22 mouse cellular contexts compared by ENCODE assay signal in the genomic region with DNA sequence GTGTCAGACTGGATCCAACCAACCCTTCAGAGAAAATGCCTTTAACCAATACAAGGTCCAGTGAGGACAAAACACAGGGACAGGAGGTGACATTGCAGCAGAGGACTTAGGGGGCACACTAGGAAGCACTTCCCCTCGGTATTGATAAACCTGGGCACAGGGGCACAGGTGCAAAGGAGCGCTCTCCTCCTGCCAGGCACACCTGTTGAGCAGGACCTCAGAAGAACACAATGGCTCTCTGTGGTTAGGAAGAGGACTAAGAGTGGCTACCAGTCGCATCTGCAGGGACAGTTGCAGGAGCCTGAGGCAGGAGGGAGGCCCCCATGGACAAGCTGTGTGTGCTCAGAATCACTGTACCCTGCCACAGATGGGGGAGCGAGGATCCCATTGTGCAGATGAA. TPM values are rescaled to one million over a fixed set of nuclear protein-coding genes. Genes with fewer than 3 reads are reported as not detected.
DNase-seq lines count a peak whose midpoint lies in the region; ATAC-seq and TF ChIP-seq lines count a peak whose summit lies in the region.
"Had no signal": no experiment of that assay in that cellular context is flagged by ENCODE, and none has a peak within 500 bp of the region (broad histone marks: within the 10 kb centered on the region; RNA-seq: fewer than 3 reads in every experiment).

No protein-coding gene starts in this region.

- H3K9ac ChIP-seq in liver, adult 2 months (ENCODE audit: low read depth, low read length), result no peak overlapping the region
- H3K9ac ChIP-seq in CH12.LX (ENCODE audit: insufficient read depth, low read depth), result peak overlapping the region; percentile 42; the same call in 1 of the 2 replicates
- H3K9ac ChIP-seq in liver, embryonic 14.5 days (replicated peaks), result no peak overlapping the region
- H3K9ac ChIP-seq: embryonic facial prominence, embryonic 13.5 days; hindbrain, embryonic 13.5 days; limb, embryonic 13.5 days had no signal

- H3K9me3 ChIP-seq in CH12.LX (replicated peaks; ENCODE audit: low read length), result peaks cover 6% of the 10 kb centered on the region
- no peaks in the 10 kb centered on the region for H3K9me3 ChIP-seq in liver, embryonic 14.5 days (ENCODE audit: control insufficient read depth, low read length)
- H3K9me3 ChIP-seq: embryonic facial prominence, embryonic 13.5 days; hindbrain, embryonic 13.5 days; limb, embryonic 13.5 days had no signal

- in situ Hi-C loops in CH12.LX (cut with MboI; ENCODE audit: low pct_ligation_motif_present, low pct_unique_long_range_greater_than_20kb, low sequenced_read_pairs), result loop anchor here (5.0 kb wide), 1 partner anchor 41 kb away; no protein-coding TSS in a partner anchor

- TF ChIP-seq RAD21 in CH12.LX (IDR thresholded peaks at IDR 0.05; ENCODE audit: low read depth, low read length), result no peak

- no peak for TF ChIP-seq CTCF in liver, adult 2 months (IDR thresholded peaks at IDR 0.05; ENCODE audit: low read depth, low read length)
- TF ChIP-seq CTCF in CH12.LX (conservative IDR thresholded peaks at IDR 0.05 in 1 of 2, IDR thresholded peaks at IDR 0.05 in 1 of 2; ENCODE audit: low read depth in 2 of 2, low read length in 2 of 2), result no peak
- TF ChIP-seq CTCF in liver, embryonic 14.5 days (IDR thresholded peaks at IDR 0.05; ENCODE audit: low read depth), result 0 out of 2 replicates have a peak, but pooled peaks have one; percentile 3

- H3K27ac ChIP-seq in liver, adult 2 months (replicated peaks; ENCODE audit: insufficient read depth, low read depth, low read length), result peak overlapping the region; percentile 30
- peak overlapping the region; percentile 96 for H3K27ac ChIP-seq in CH12.LX (ENCODE audit: insufficient read depth, low read depth)
- H3K27ac ChIP-seq in liver, embryonic 14.5 days, result no peak overlapping the region
- H3K27ac ChIP-seq: embryonic facial prominence, embryonic 13.5 days; hindbrain, embryonic 13.5 days; limb, embryonic 13.5 days had no signal

- H3K4me3 ChIP-seq in liver, adult 2 months (ENCODE audit: insufficient read depth, low read depth, low read length), result no peak overlapping the region
- H3K4me3 ChIP-seq in CH12.LX (replicated peaks in 1 of 3; ENCODE audit: low read depth in 2 of 3, low read length in 2 of 3, poor library complexity in 1 of 3), result peak overlapping the region in 2 of 3 experiments; percentile 21 to 40
- no peak overlapping the region for H3K4me3 ChIP-seq in liver, embryonic 14.5 days (ENCODE audit: insufficient read depth in 1 of 2, low read depth in 2 of 2, low read length in 2 of 2)
- H3K4me3 ChIP-seq: embryonic facial prominence, embryonic 13.5 days; hindbrain, embryonic 13.5 days; limb, embryonic 13.5 days had no signal

- TF ChIP-seq EP300 in CH12.LX (IDR thresholded peaks at IDR 0.05; ENCODE audit: low read length), result no peak; the same call in none of the 2 replicates
- TF ChIP-seq EP300 in liver, embryonic 14.5 days (IDR thresholded peaks at IDR 0.05; ENCODE audit: low read depth), result no peak

- no peaks in the 10 kb centered on the region for H3K79me2 ChIP-seq in liver, adult 2 months (ENCODE audit: control insufficient read depth, insufficient read depth, low read length)
- no peaks in the 10 kb centered on the region for H3K79me2 ChIP-seq in CH12.LX (replicated peaks; ENCODE audit: control insufficient read depth, extremely low read depth, insufficient read depth, poor library complexity, severe bottlenecking)

- H3K36me3 ChIP-seq in liver, adult 2 months (ENCODE audit: control insufficient read depth, insufficient read depth, low read length), result no peaks in the 10 kb centered on the region
- no peaks in the 10 kb centered on the region for H3K36me3 ChIP-seq in CH12.LX (replicated peaks in 1 of 2; ENCODE audit: control insufficient read depth in 1 of 2, insufficient read depth in 1 of 2, low read length in 1 of 2)
- no peaks in the 10 kb centered on the region for H3K36me3 ChIP-seq in liver, embryonic 14.5 days (replicated peaks; ENCODE audit: control insufficient read depth, insufficient read depth, low read depth)
- H3K36me3 ChIP-seq: embryonic facial prominence, embryonic 13.5 days; hindbrain, embryonic 13.5 days; limb, embryonic 13.5 days had no signal

- H3K27me3 ChIP-seq in liver, adult 2 months (ENCODE audit: control insufficient read depth, insufficient read depth, low read length), result no peaks in the 10 kb centered on the region
- H3K27me3 ChIP-seq in CH12.LX (replicated peaks), result no peaks in the 10 kb centered on the region
- H3K27me3 ChIP-seq in liver, embryonic 14.5 days (ENCODE audit: control insufficient read depth, insufficient read depth, low read length), result no peaks in the 10 kb centered on the region
- H3K27me3 ChIP-seq: embryonic facial prominence, embryonic 13.5 days; hindbrain, embryonic 13.5 days; limb, embryonic 13.5 days; Patski had no signal

- H3K4me1 ChIP-seq in liver, adult 2 months (ENCODE audit: control insufficient read depth, insufficient read depth, low read length), result no peaks in the 10 kb centered on the region
- H3K4me1 ChIP-seq in CH12.LX (ENCODE audit: control insufficient read depth in 1 of 2, insufficient read depth in 2 of 2), result peaks cover 23 to 74% of the 10 kb centered on the region in 2 experiments
- H3K4me1 ChIP-seq in liver, embryonic 14.5 days (replicated peaks; ENCODE audit: control insufficient read depth in 2 of 2, insufficient read depth in 2 of 2, low read length in 1 of 2), result peaks cover 9 to 31% of the 10 kb centered on the region in 2 experiments

- no peak for ATAC-seq in liver, embryonic 14.5 days (ENCODE audit: insufficient read depth)
- ATAC-seq: forebrain, embryonic 16.5 days; Patski had no signal

- WGBS in liver, adult 2 months, result 91% methylated on average over 4 of the region's 4 CpGs
- 59% methylated on average over 4 of the region's 4 CpGs for whole genome bisulfite sequencing in liver, embryonic 14.5 days (ENCODE audit: insufficient replicate concordance)

- intact Hi-C loops in left cerebral cortex, postnatal 4 days (cut with DNase I), result no loop called here

- TF ChIP-seq POLR2A in liver, adult 2 months (IDR thresholded peaks at IDR 0.05; ENCODE audit: extremely low read depth, insufficient read depth, low read length), result no peak
- no peak; the same call in 1 of the 2 replicates for TF ChIP-seq POLR2A in CH12.LX (IDR thresholded peaks at IDR 0.05; ENCODE audit: low read depth, low read length)

- DNase-seq in liver, adult 2 months (ENCODE audit: extremely low read depth, low read depth, low spot score), result no peak
- no peak for DNase-seq in liver
- DNase-seq in A20 (ENCODE audit: low read depth, low spot score), result peak; percentile 81
- peak; percentile 43 for DNase-seq in CH12.LX (ENCODE audit: extremely low read depth)
- DNase-seq in liver, embryonic 14.5 days (ENCODE audit: low read depth in 3 of 3, low spot score in 3 of 3), result no peak
- no peak for DNase-seq in left cerebral cortex, postnatal 4 days
- DNase-seq in right cerebral cortex, adult 18-20 months, result no peak
- DNase-seq: adrenal gland, postnatal 10 days; cerebellum, adult 11-12 months; cerebellum, postnatal 14 days; heart, postnatal 10 days; kidney, adult 2 months; kidney, postnatal 10 days; retina, postnatal 1 day had no signal

- dilution Hi-C loops in CH12.LX (cut with MboI; ENCODE audit: extremely low pct_ligation_motif_present, extremely low pct_unique_long_range_greater_than_20kb, low sequenced_read_pairs), result no loop called here

- H3K4me2 ChIP-seq in CH12.LX (ENCODE audit: insufficient read depth, low read depth, poor library complexity, severe bottlenecking), result peak overlapping the region; percentile 35
- no peak overlapping the region; the same call in 1 of the 2 replicates for H3K4me2 ChIP-seq in liver, embryonic 14.5 days (ENCODE audit: low read depth)
- H3K4me2 ChIP-seq: embryonic facial prominence, embryonic 13.5 days; hindbrain, embryonic 13.5 days; limb, embryonic 13.5 days had no signal

TF ChIP-seq in CH12.LX, 34 proteins besides CTCF, POLR2A, EP300 and RAD21 (continues in another document):
- TF ChIP-seq CHD2 (IDR thresholded peaks at IDR 0.05; ENCODE audit: low read length) (0 out of 2 replicates have a peak, but pooled peaks have one; percentile 3), E2F4 (IDR thresholded peaks at IDR 0.05; ENCODE audit: insufficient replicate concordance, low read depth, low read length) (no peak), ZMIZ1 (IDR thresholded peaks at IDR 0.05; ENCODE audit: low read depth, low read length) (no peak), ZNF384 (IDR thresholded peaks at IDR 0.05; ENCODE audit: low read depth, low read length) (no peak), BHLHE40 (IDR thresholded peaks at IDR 0.05; ENCODE audit: low read depth, low read length) (peak; percentile 28; the same call in 1 of the 2 replicates), USF1 (IDR thresholded peaks at IDR 0.05; ENCODE audit: low read depth, low read length) (no peak), MYC (IDR thresholded peaks at IDR 0.05; ENCODE audit: low read depth, low read length) (no peak), JUN (IDR thresholded peaks at IDR 0.05; ENCODE audit: insufficient read depth, low read depth, low read length) (no peak)

RNA-seq across cellular contexts. Expression of a gene that starts 16.5 kb away (rescaled TPM):
- total RNA-seq in liver, adult 2 months (2014; rRNA removed), result not detected in 2 replicates
- polyA plus RNA-seq in liver, adult 2 months (2012; rRNA removed), result not detected in 2 replicates
- total RNA-seq in CH12.LX (2012; rRNA removed) (not detected in 2 replicates), CH12.LX (2014; rRNA removed) (not detected in 2 replicates)
- polyA plus RNA-seq in CH12.LX (2012; ENCODE audit: insufficient read length, low read depth), result not detected in 2 replicates
- polyA plus RNA-seq in liver, embryonic 14.5 days (2012; rRNA removed), result 0.06 TPM in 1 of 2 replicates, not detected in the other
- not detected in 2 replicates for polyA plus RNA-seq in liver, embryonic 14.5 days (2014; fragmentation: Nextera tagmentation; extraction: Ambion mirVana)
- 1 to 10 TPM; 1.3 to 2.1 TPM for total RNA-seq in left cerebral cortex, postnatal 4 days (2021)
- total RNA-seq: ES-E14 had no signal
- polyA plus RNA-seq: embryonic facial prominence, embryonic 13.5 days; inflammation-experienced regulatory T-cells, adult 6 months; limb, embryonic 13.5 days; lung, embryonic 16.5 days; Patski had no signal

RNA-seq across cellular contexts. Expression of a gene that starts 43.3 kb away (rescaled TPM):
- total RNA-seq in liver, adult 2 months (2014; rRNA removed), result 1.4 and 2.2 TPM in 2 replicates
- 2.9 and 5.4 TPM in 2 replicates for polyA plus RNA-seq in liver, adult 2 months (2012; rRNA removed)
- total RNA-seq in CH12.LX (2012; rRNA removed) (13.9 and 16.8 TPM in 2 replicates), CH12.LX (2014; rRNA removed) (7.2 and 7.9 TPM in 2 replicates)
- polyA plus RNA-seq in CH12.LX (2012; ENCODE audit: insufficient read length, low read depth), result 33.8 and 37.1 TPM in 2 replicates
- 15.5 and 15.7 TPM in 2 replicates for polyA plus RNA-seq in liver, embryonic 14.5 days (2012; rRNA removed)
- 21.5 and 24.2 TPM in 2 replicates for polyA plus RNA-seq in liver, embryonic 14.5 days (2014; fragmentation: Nextera tagmentation; extraction: Ambion mirVana)
- 1 to 10 TPM; 6.1 to 7.0 TPM for total RNA-seq in left cerebral cortex, postnatal 4 days (2021)

RNA-seq across cellular contexts. Expression of a gene that starts 50.5 kb away (rescaled TPM):
- total RNA-seq in liver, adult 2 months (2014; rRNA removed), result 0.20 TPM in 1 of 2 replicates, not detected in the other
- polyA plus RNA-seq in liver, adult 2 months (2012; rRNA removed), result 0.04 TPM in 1 of 2 replicates, not detected in the other
- total RNA-seq in CH12.LX (2012; rRNA removed) (12.2 and 15.7 TPM in 2 replicates), CH12.LX (2014; rRNA removed) (11.2 and 13.3 TPM in 2 replicates)
- polyA plus RNA-seq in CH12.LX (2012; ENCODE audit: insufficient read length, low read depth), result 12.3 and 14.5 TPM in 2 replicates
- 10.8 and 11.9 TPM in 2 replicates for polyA plus RNA-seq in liver, embryonic 14.5 days (2012; rRNA removed)
- 6.8 and 7.7 TPM in 2 replicates for polyA plus RNA-seq in liver, embryonic 14.5 days (2014; fragmentation: Nextera tagmentation; extraction: Ambion mirVana)
- total RNA-seq in left cerebral cortex, postnatal 4 days (2021), result 1 to 10 TPM; 1.7 to 1.9 TPM

Comparison
In these comparisons a context has a peak if more than half of its experiments do, and no peak if none do; other contexts are left out.
1. DNase-seq: peak in A20 (single experiment) and CH12.LX (single experiment); none in liver, adult 2 months (single experiment), liver (single experiment), liver, embryonic 14.5 days (0 of 3), left cerebral cortex, postnatal 4 days (single experiment) and right cerebral cortex, adult 18-20 months (single experiment).
2. H3K4me3 ChIP-seq: peak in CH12.LX (2 of 3); none in liver, adult 2 months (single experiment) and liver, embryonic 14.5 days (0 of 2).
3. RNA of a gene that starts 50.5 kb away (total RNA-seq): 11.2 to 15.7 TPM in CH12.LX; 1.7 to 1.9 TPM in left cerebral cortex, postnatal 4 days and 0.20 TPM in liver, adult 2 months; every median in the first group is over 4 times any median in the second.